Mouse (Mus musculus) embryonic facial prominence, embryonic 10.5 days (tissue): ENCODE data around the gene Marc1. TPM values are rescaled to one million over a fixed set of nuclear protein-coding genes. Genes with fewer than 3 reads are reported as not detected.

Experiments
- DNase-seq: peaks from one replicate; pipeline ENCODE4 v3.0.0-alpha.2; 2017; ENCODE audit warnings: low spot score
- H3K27ac ChIP-seq: fragments of 300-500 bp; sonication (generic); replicated peaks from 2 replicates; pipeline ENCODE4 v1.5.1; 2016; ENCODE audit warnings: mild to moderate bottlenecking
- H3K27me3 ChIP-seq: fragments of 300-500 bp; sonication (generic); replicated peaks from 2 replicates; pipeline ENCODE4 v1.6.1; 2016; ENCODE audit warnings: low read depth, mild to moderate bottlenecking; ENCODE audit not compliant: poor library complexity, severe bottlenecking
- H3K36me3 ChIP-seq: fragments of 300-500 bp; sonication (generic); replicated peaks from 2 replicates; pipeline ENCODE4 v1.6.1; 2016; ENCODE audit warnings: mild to moderate bottlenecking, moderate library complexity
- H3K4me1 ChIP-seq: fragments of 300-500 bp; sonication (generic); 2 replicates; pipeline ENCODE4 v1.6.1; 2016
- H3K4me3 ChIP-seq: fragments of 300-500 bp; sonication (generic); 2 replicates; pipeline ENCODE4 v1.5.1; 2016; ENCODE audit warnings: mild to moderate bottlenecking, moderate library complexity
- H3K9me3 ChIP-seq: fragments of 300-500 bp; sonication (generic); 2 replicates; pipeline ENCODE4 v1.6.1; 2016; ENCODE audit warnings: mild to moderate bottlenecking
- WGBS: fragments of 180-500 bp; shearing (Covaris S2); methylation state at CpG from one replicate; pipeline ENCODE4 v1.1.7; 2016; 5-methylcytosine and 5-hydroxymethylcytosine counted together
- polyA plus RNA-seq: library from polyadenylated mRNA; unstranded; fragments of >200 nt; fragmentation: Nextera tagmentation; extraction: Ambion mirVana; gene quantifications from 2 replicates; pipeline ENCODE4 v1.2.1, GENCODE M21; 2016

The Marc1 gene
- polyA plus RNA-seq, 1 experiment from 2014 or later = 0.07 TPM

- Histone ChIP-seq H3K36me3 (peaks cover 8% of the 10 kb centered on the region; the same call in 1 of the 2 replicates), H3K27me3 (peaks cover 55% of the 10 kb centered on the region), H3K4me1 (peaks cover 25% of the 10 kb centered on the region), H3K9me3 (no peaks in the 10 kb centered on the region), H3K4me3 (peak overlapping the region; percentile 89), H3K27ac (no peak overlapping the region)
- WGBS = 20% methylated on average over 15 of the region's 15 CpGs
- DNase-seq = peak; percentile 36
These were observed 33.4 kb upstream of the Marc1 start for GRCm38 (mm10) chr1:184844326-184845066.

DNA sequence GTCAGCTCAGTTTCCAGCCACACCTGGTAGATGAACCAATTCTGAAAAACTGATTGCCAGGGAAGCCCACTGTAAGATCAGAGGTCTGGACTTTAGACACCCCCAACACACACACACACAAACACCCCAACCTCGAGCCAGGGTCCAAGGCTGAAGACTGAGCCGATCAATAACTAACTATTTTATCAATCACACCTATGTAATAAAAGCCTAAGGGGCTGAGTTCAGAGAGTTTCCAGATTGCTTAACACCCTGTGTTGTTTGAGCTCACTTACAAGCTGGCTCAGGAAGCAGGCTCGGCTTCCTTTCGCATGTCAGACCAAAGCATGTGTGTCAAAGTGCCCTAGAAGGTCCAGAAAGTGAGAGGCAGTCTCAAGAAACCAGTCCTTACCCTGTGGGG lies 26.5 kb upstream of the Marc1 start:
- Histone ChIP-seq H3K27ac (no peak overlapping the region), H3K4me3 (no peak overlapping the region), H3K9me3 (no peaks in the 10 kb centered on the region), H3K36me3 (peaks cover 21% of the 10 kb centered on the region), H3K4me1 (no peaks in the 10 kb centered on the region), H3K27me3 (no peaks in the 10 kb centered on the region)
- no peak for DNase-seq
- WGBS = 84% methylated on average over 4 of the region's 4 CpGs

- Histone ChIP-seq H3K4me3 (no peak overlapping the region), H3K4me1 (no peaks in the 10 kb centered on the region), H3K27ac (no peak overlapping the region), H3K27me3 (no peaks in the 10 kb centered on the region), H3K36me3 (peaks cover 34% of the 10 kb centered on the region), H3K9me3 (no peaks in the 10 kb centered on the region)
- no peak for DNase-seq
- WGBS = 67% methylated on average over 5 of the region's 5 CpGs
These were observed 25.2 kb upstream of the Marc1 start for GRCm38 (mm10) chr1:184836350-184836749.

DNA sequence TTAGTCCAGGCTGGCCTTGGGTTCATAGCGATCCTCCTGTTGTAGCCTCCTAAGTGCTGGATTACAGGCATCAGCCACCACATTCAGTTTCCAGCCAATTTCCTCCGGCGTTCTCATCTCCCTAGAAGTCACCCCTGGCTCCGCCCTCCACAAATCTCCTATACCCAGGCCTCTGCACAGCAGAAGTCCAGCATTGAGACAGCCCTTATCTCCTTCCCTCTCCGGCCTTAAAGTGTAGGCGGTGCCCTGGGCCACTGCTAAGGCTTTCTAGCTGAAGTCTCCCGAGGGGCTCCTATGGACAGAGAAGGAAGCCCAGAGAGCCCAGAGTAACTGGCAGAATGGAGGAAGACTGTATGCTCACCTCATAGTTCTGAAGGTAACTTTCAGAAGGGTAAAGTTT lies 22.4 kb upstream of the Marc1 start:
- peaks cover 44% of the 10 kb centered on the region for H3K36me3 ChIP-seq
- no peak overlapping the region for H3K27ac ChIP-seq
- no peak overlapping the region for H3K4me3 ChIP-seq
- H3K27me3 ChIP-seq = no peaks in the 10 kb centered on the region
- DNase-seq = no peak
- WGBS = 90% methylated on average over 7 of the region's 7 CpGs
- H3K4me1 ChIP-seq = no peaks in the 10 kb centered on the region
- no peaks in the 10 kb centered on the region for H3K9me3 ChIP-seq

DNA sequence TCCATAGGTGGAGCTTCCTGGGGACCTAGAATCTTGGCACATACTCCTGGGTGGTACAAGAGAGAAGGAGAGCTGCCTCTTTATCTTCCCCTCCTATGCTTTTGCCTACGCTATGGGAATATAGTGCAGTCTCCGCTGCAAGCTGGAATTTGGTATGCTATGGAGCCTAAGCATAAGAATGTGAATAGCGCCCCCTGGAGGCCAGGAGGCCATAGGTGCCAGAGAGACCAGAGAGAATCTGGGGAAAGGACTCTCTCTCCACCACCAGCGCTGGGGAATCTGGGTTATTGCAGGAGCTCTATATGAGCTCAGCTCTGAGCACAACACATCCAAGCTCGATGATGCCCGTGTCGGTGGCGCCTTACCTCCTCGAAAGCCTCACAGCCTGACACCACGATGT lies 21.1 kb upstream of the Marc1 start:
- H3K4me1 ChIP-seq = peaks cover 4% of the 10 kb centered on the region
- peaks cover 44% of the 10 kb centered on the region for H3K36me3 ChIP-seq
- no peaks in the 10 kb centered on the region for H3K27me3 ChIP-seq
- no peaks in the 10 kb centered on the region for H3K9me3 ChIP-seq
- H3K4me3 ChIP-seq = no peak overlapping the region
- whole genome bisulfite sequencing = 80% methylated on average over 10 of the region's 10 CpGs
- H3K27ac ChIP-seq = no peak overlapping the region
- DNase-seq = no peak

DNA sequence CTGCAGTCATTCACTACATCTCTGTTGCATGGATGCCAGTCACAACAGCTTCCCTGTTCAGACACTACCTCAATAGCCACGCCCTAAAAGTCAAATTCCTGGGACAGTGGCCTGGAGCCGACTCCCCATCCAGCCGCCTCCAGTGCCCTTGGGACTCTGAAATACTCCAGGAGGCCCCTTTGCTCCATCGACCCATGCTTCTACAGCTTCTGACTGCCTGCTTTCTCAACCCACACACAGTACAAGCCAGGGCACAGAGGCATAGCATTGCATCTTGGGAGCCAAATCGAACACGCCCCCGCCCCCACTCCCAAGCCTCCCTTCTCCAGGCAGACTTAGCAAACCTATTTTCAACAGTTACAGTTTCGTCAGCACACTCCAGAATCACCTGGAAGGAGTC lies 18.8 kb upstream of the Marc1 start:
- H3K27ac ChIP-seq = no peak overlapping the region
- no peak for DNase-seq
- no peaks in the 10 kb centered on the region for H3K27me3 ChIP-seq
- peaks cover 9% of the 10 kb centered on the region for H3K4me1 ChIP-seq
- peaks cover 44% of the 10 kb centered on the region for H3K36me3 ChIP-seq
- H3K9me3 ChIP-seq = no peaks in the 10 kb centered on the region
- no peak overlapping the region for H3K4me3 ChIP-seq
- 79% methylated on average over 8 of the region's 8 CpGs for WGBS

DNA sequence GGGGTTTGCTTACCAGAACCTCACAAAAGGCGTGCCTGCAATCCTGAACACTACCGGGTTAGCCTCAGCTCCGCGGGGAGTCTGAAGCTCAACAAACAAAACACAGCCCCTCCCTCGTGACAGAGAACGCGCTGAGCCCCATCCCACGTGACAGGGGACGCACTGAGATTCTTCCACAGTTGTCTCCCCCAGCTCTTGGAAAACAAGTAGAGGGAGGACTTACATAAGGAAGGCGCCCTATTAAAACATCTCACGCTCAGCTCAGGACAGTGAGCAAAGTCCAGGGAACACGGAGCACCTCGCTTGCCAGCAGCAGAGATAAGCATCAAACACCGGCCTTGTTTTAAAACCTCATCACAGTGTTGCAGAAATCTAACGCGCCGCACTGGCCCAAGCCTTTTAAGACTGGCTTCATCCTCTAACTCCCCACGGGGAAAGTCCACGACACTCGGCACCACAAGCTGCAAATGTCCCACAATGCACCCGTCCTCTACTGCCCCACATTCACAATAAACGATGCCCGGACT lies 16.1 kb upstream of the Marc1 start:
- Histone ChIP-seq H3K9me3 (no peaks in the 10 kb centered on the region), H3K4me3 (peak overlapping the region; percentile 33), H3K4me1 (peaks cover 24% of the 10 kb centered on the region), H3K36me3 (peaks cover 27% of the 10 kb centered on the region), H3K27me3 (peaks cover 4% of the 10 kb centered on the region; the same call in 1 of the 2 replicates), H3K27ac (no peak overlapping the region)
- WGBS = 30% methylated on average over 23 of the region's 23 CpGs
- DNase-seq = no peak

DNA sequence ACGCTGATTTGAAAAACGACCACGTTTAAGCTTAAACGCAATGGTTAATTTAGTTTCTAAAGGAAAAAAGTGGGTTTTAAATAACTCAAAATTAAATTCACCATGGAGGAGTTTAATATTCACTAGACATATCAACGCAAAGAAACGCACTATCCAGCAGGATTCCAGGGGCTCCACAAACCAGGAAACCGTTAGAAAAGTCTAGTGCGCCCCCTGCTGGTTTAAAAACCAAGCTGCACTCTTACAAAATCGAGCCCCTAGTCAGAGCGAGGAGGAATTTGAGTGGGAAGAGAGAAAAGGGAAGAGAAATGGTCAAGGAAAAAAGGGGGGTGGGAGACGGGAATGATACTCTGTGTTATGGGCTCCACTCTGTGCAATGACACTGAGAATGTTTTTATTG lies 14.0 kb upstream of the Marc1 start:
- 26% methylated on average over 11 of the region's 11 CpGs for WGBS
- peaks cover 10% of the 10 kb centered on the region for H3K36me3 ChIP-seq
- H3K4me1 ChIP-seq = peaks cover 25% of the 10 kb centered on the region
- no peak overlapping the region for H3K27ac ChIP-seq
- H3K4me3 ChIP-seq = 0 out of 2 replicates have a peak overlapping the region, but pooled peaks have one; percentile 30
- H3K27me3 ChIP-seq = peaks cover 4% of the 10 kb centered on the region; the same call in 1 of the 2 replicates
- DNase-seq = peak; percentile 72
- no peaks in the 10 kb centered on the region for H3K9me3 ChIP-seq

- Histone ChIP-seq H3K4me1 (peaks cover 25% of the 10 kb centered on the region), H3K27ac (no peak overlapping the region), H3K4me3 (peak overlapping the region; percentile 30; the same call in 1 of the 2 replicates), H3K27me3 (peaks cover 4% of the 10 kb centered on the region; the same call in 1 of the 2 replicates), H3K36me3 (peaks cover 5% of the 10 kb centered on the region), H3K9me3 (no peaks in the 10 kb centered on the region)
- peak; percentile 92 for DNase-seq
- WGBS = 3% methylated on average over 12 of the region's 12 CpGs
These were observed 13.3 kb upstream of the Marc1 start for GRCm38 (mm10) chr1:184824439-184824851.

- Histone ChIP-seq H3K27ac (peak overlapping the region; percentile 35; the same call in 1 of the 2 replicates), H3K27me3 (peaks cover 4% of the 10 kb centered on the region; the same call in 1 of the 2 replicates), H3K9me3 (no peaks in the 10 kb centered on the region), H3K36me3 (peaks cover 21% of the 10 kb centered on the region), H3K4me3 (peak overlapping the region; percentile 36; the same call in 1 of the 2 replicates), H3K4me1 (peaks cover 25% of the 10 kb centered on the region)
- DNase-seq = peak; percentile 69
- WGBS = 11% methylated on average over 11 of the region's 11 CpGs
These were observed 11.6 kb upstream of the Marc1 start for GRCm38 (mm10) chr1:184822678-184823077.

DNA sequence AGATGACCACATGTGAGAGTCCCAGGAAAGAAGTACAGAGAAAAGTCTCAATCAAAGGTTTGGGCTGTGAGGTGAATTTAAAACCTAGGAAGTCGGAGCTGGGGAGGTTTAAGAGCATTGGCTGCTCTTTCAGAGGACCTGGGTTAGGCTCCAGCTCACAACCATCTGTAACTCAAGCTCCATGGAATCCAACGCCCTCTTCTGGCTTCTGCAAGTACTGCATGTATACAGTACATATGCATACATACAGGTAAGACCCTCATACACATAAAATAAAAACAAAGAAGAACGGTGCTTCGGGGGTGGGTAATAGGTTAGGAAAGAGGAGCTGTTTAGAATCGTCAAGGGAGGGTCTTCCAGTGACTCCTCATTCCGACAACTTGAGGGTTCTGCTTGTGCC lies 6.7 kb upstream of the Marc1 start:
- no peak for DNase-seq
- H3K27ac ChIP-seq = no peak overlapping the region
- H3K27me3 ChIP-seq = peaks cover 1% of the 10 kb centered on the region; the same call in 1 of the 2 replicates
- H3K4me1 ChIP-seq = peaks cover 7% of the 10 kb centered on the region
- 85% methylated on average over 6 of the region's 6 CpGs for WGBS
- H3K4me3 ChIP-seq = no peak overlapping the region
- H3K36me3 ChIP-seq = peaks cover 29% of the 10 kb centered on the region
- no peaks in the 10 kb centered on the region for H3K9me3 ChIP-seq

DNA sequence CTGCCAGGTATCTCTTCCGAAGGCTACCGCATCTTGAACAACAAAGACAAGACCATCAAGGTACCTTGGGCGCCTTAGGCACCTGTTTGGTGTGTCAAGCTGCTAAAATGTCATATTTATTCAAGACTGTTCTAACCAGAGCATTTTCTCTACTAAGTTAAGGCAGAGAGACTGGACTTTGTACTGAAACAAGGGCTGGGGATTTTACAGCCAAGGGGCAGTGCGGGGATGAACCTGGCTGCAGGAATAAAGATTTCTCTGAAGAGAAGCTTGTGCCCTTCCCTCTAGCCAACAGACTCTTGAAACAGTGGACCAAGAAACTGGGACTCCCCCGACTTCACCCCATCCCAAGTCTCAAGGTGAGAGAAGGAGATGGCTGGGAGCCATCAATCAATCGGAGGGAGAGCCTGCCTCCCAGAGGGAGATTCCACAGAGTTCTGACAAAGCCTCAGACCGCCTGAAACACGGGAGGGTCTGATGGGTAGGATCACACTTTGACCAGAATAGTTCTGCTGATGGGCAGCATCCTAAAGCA lies 670 bp upstream of the Marc1 start:
- Histone ChIP-seq H3K27me3 (peaks cover 45% of the 10 kb centered on the region), H3K27ac (no peak overlapping the region), H3K36me3 (0 out of 2 replicates have a peak, but pooled peaks cover 5% of the 10 kb centered on the region), H3K9me3 (no peaks in the 10 kb centered on the region), H3K4me1 (peaks cover 18% of the 10 kb centered on the region), H3K4me3 (no peak overlapping the region)
- DNase-seq = no peak
- WGBS = 80% methylated on average over 8 of the region's 8 CpGs

DNA sequence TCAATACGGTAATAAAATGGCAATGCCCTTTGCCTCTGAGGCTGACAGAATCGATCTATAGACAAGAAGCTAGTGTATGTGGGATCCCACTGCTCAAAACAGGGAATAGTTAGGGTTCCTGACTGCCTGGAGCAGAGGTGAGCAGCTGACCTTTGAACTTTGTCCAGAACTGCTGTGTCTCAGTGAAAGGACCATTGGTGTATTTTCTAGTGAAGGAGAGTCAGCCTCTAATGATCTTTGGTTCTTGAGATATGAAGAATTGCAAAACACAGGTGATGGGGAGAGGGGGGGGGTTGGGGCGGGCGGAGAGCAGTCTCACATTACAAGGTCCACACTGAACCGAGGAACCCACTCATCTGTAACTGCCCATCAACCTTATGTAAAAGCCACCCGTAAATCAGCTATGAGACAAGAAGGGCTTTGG lies 1.5 kb downstream of the Marc1 start:
- no peaks in the 10 kb centered on the region for H3K9me3 ChIP-seq
- H3K27ac ChIP-seq = no peak overlapping the region
- H3K4me3 ChIP-seq = no peak overlapping the region
- H3K4me1 ChIP-seq = peaks cover 18% of the 10 kb centered on the region
- 70% methylated on average over 6 of the region's 6 CpGs for WGBS
- DNase-seq = no peak
- peaks cover 45% of the 10 kb centered on the region for H3K27me3 ChIP-seq
- H3K36me3 ChIP-seq = no peaks in the 10 kb centered on the region
